In genomic region chr16:20375341-20375740, GRCm38 (mm10) we compare ENCODE assay signal across 30 mouse cellular contexts. TPM values are rescaled to one million over a fixed set of nuclear protein-coding genes. Genes with fewer than 3 reads are reported as not detected.
"Had no signal": no experiment of that assay in that cellular context is flagged by ENCODE, and none has a peak within 500 bp of the region (broad histone marks: within the 10 kb centered on the region; RNA-seq: fewer than 3 reads in every experiment).

No protein-coding gene starts in this region.

- H3K4me1 ChIP-seq: hindbrain, embryonic 10.5 days; hindbrain, embryonic 12.5 days; intestine, embryonic 15.5 days; limb, embryonic 10.5 days; limb, embryonic 12.5 days had no signal

- H3K27ac ChIP-seq: heart, adult 2 months; heart, embryonic 10.5 days; hindbrain, embryonic 10.5 days; hindbrain, embryonic 12.5 days; hindbrain, embryonic 14.5 days; intestine, embryonic 15.5 days; limb, embryonic 10.5 days; limb, embryonic 12.5 days; liver, embryonic 13.5 days; liver, embryonic 15.5 days had no signal

- H3K4me3 ChIP-seq: heart, adult 2 months; heart, embryonic 10.5 days; heart, embryonic 12.5 days; hindbrain, embryonic 10.5 days; hindbrain, embryonic 12.5 days; intestine, embryonic 15.5 days; limb, embryonic 10.5 days; limb, embryonic 12.5 days; liver, embryonic 13.5 days; liver, embryonic 15.5 days had no signal

- DNase-seq: gastrocnemius, postnatal 14 days; heart, adult 2 months; heart, postnatal 10 days; heart, postnatal 4 days; kidney, adult 18-20 months; kidney, adult 8-10 months; kidney, postnatal 10 days; kidney, postnatal 36 days; layer of hippocampus, adult 9-11 months; layer of hippocampus, postnatal 36 days; liver; liver, embryonic 13.5 days; liver, postnatal 0 days had no signal

- H3K27me3 ChIP-seq: heart, embryonic 12.5 days; hindbrain, embryonic 12.5 days; intestine, embryonic 15.5 days; limb, embryonic 12.5 days; liver, embryonic 13.5 days; liver, embryonic 15.5 days had no signal

RNA-seq across cellular contexts. Expression of gene Cyp2ab1, which starts 50.1 kb away (rescaled TPM):
- polyA plus RNA-seq: heart, embryonic 10.5 days; heart, embryonic 12.5 days; heart, embryonic 14.5 days; heart, embryonic 16.5 days; hindbrain, embryonic 10.5 days; hindbrain, embryonic 12.5 days; hindbrain, embryonic 14.5 days; hindbrain, embryonic 16.5 days; inflammation-experienced regulatory T-cells, adult 6 months; intestine, embryonic 15.5 days; intestine, postnatal 0 days; kidney, embryonic 14.5 days; kidney, embryonic 16.5 days; limb, embryonic 10.5 days; limb, embryonic 12.5 days; liver, embryonic 11.5 days; liver, embryonic 13.5 days; liver, postnatal 0 days had no signal
